Mouse (Mus musculus) thymus, postnatal 4 days (tissue): Measurements from ENCODE around the gene Ablim1.

Experiments used
- DNase-seq: peaks from one replicate; pipeline ENCODE4 v3.0.0; 2021

The Ablim1 gene

GRCm38 (mm10) chr19:57118785-57119565, 195.7 kb downstream of the Ablim1 start:
- peak; percentile 87 for DNase-seq

- DNase-seq: peak; percentile 52
These were observed 197.0 kb downstream of the Ablim1 start for GRCm38 (mm10) chr19:57117751-57118150.

- peak; percentile 59 for DNase-seq
These were observed 197.7 kb downstream of the Ablim1 start for GRCm38 (mm10) chr19:57116871-57117501.

GRCm38 (mm10) chr19:57115670-57116069, 199.0 kb downstream of the Ablim1 start:
- no peak for DNase-seq

- no peak for DNase-seq
These were observed 199.8 kb downstream of the Ablim1 start for GRCm38 (mm10) chr19:57114951-57115350.

GRCm38 (mm10) chr19:57113975-57114374, 200.7 kb downstream of the Ablim1 start:
- no peak for DNase-seq

GRCm38 (mm10) chr19:57112816-57113406, 201.8 kb downstream of the Ablim1 start:
- DNase-seq: no peak

GRCm38 (mm10) chr19:57112231-57112815, 202.4 kb downstream of the Ablim1 start:
- DNase-seq: no peak

- DNase-seq: no peak
These were observed 203.4 kb downstream of the Ablim1 start for GRCm38 (mm10) chr19:57111301-57111700.

GRCm38 (mm10) chr19:57109620-57110019, 205.1 kb downstream of the Ablim1 start:
- DNase-seq: no peak

GRCm38 (mm10) chr19:57106513-57106912, 208.2 kb downstream of the Ablim1 start:
- no peak for DNase-seq

GRCm38 (mm10) chr19:57106031-57106430, 208.7 kb downstream of the Ablim1 start:
- no peak for DNase-seq

GRCm38 (mm10) chr19:57105156-57105555, 209.6 kb downstream of the Ablim1 start:
- DNase-seq: no peak

- DNase-seq: no peak
These were observed 210.5 kb downstream of the Ablim1 start for GRCm38 (mm10) chr19:57104171-57104748.

- no peak for DNase-seq
These were observed 211.3 kb downstream of the Ablim1 start for GRCm38 (mm10) chr19:57103360-57103958.

- DNase-seq: no peak
These were observed 212.7 kb downstream of the Ablim1 start for GRCm38 (mm10) chr19:57101986-57102385.

- DNase-seq: no peak
These were observed 213.8 kb downstream of the Ablim1 start for GRCm38 (mm10) chr19:57100753-57101446.

- peak; percentile 45 for DNase-seq
These were observed 214.7 kb downstream of the Ablim1 start for GRCm38 (mm10) chr19:57099986-57100385.

- DNase-seq: no peak
These were observed 215.7 kb downstream of the Ablim1 start for GRCm38 (mm10) chr19:57099094-57099357.

- DNase-seq: no peak
These were observed 216.3 kb downstream of the Ablim1 start for GRCm38 (mm10) chr19:57098241-57099093.

GRCm38 (mm10) chr19:57095340-57095739, 219.4 kb downstream of the Ablim1 start:
- DNase-seq: no peak

GRCm38 (mm10) chr19:57093698-57094004, 221.1 kb downstream of the Ablim1 start:
- no peak for DNase-seq
